Mouse (Mus musculus) hindbrain, embryonic 15.5 days (tissue): Measurements from ENCODE around the gene Cmtm8. TPM values are rescaled to one million over a fixed set of nuclear protein-coding genes. Genes with fewer than 3 reads are reported as not detected.

ENCODE experiments used
- ATAC-seq: fragments of 200-750 bp; cut with Nextera tagmentation; 2 replicates; pipeline ENCODE4 v1.8.0; 2017; ENCODE audit warnings: low read depth, moderate number of reproducible peaks, moderate TSS enrichment; ENCODE audit not compliant: low FRiP score
- H3K27ac ChIP-seq: fragments of 300-500 bp; sonication (generic); replicated peaks from 2 replicates; pipeline ENCODE4 v1.5.1; 2015; ENCODE audit warnings: mild to moderate bottlenecking, inconsistent platforms
- H3K27me3 ChIP-seq: fragments of 300-500 bp; sonication (generic); 2 replicates; pipeline ENCODE4 v1.6.1; 2015; ENCODE audit warnings: control low read depth, inconsistent platforms
- H3K36me3 ChIP-seq: fragments of 300-500 bp; sonication (generic); 2 replicates; pipeline ENCODE4 v1.6.1; 2015; ENCODE audit warnings: control low read depth, inconsistent platforms
- H3K4me1 ChIP-seq: fragments of 300-500 bp; sonication (generic); replicated peaks from 2 replicates; pipeline ENCODE4 v1.6.1; 2015; ENCODE audit warnings: control low read depth, inconsistent platforms
- H3K4me2 ChIP-seq: fragments of 300-500 bp; sonication (generic); 2 replicates; pipeline ENCODE4 v1.6.1; 2015; ENCODE audit warnings: moderate library complexity, mild to moderate bottlenecking, inconsistent platforms
- H3K4me3 ChIP-seq: fragments of 300-500 bp; sonication (generic); 2 replicates; pipeline ENCODE4 v1.5.1; 2015; ENCODE audit warnings: mild to moderate bottlenecking, inconsistent platforms
- H3K9ac ChIP-seq: fragments of 300-500 bp; sonication (generic); 2 replicates; pipeline ENCODE4 v1.6.1; 2015; ENCODE audit warnings: inconsistent platforms
- H3K9me3 ChIP-seq: fragments of 300-500 bp; sonication (generic); 2 replicates; pipeline ENCODE4 v1.6.1; 2016; ENCODE audit warnings: control low read depth, inconsistent platforms
- WGBS: fragments of 180-500 bp; shearing (Covaris S2); methylation state at CpG from one replicate; pipeline ENCODE4 v1.1.7; 2015; 5-methylcytosine and 5-hydroxymethylcytosine counted together
- polyA plus RNA-seq: library from polyadenylated mRNA; unstranded; fragments of >200 nt; fragmentation: Nextera tagmentation; extraction: Ambion mirVana; gene quantifications from 2 replicates; pipeline ENCODE4 v1.2.1, GENCODE M21; 2015

Gene Cmtm8
- polyA plus RNA-seq, 1 experiment from 2014 or later = 8.6 TPM

GRCm38 (mm10) chr9:114745654-114746053 lies 98.3 kb downstream of the Cmtm8 start:
- ATAC-seq = no peak
- H3K4me3 ChIP-seq = no peak overlapping the region
- no peaks in the 10 kb centered on the region for H3K27me3 ChIP-seq
- H3K36me3 ChIP-seq = peaks cover 4% of the 10 kb centered on the region; the same call in 1 of the 2 replicates
- H3K4me1 ChIP-seq = no peaks in the 10 kb centered on the region
- no peak overlapping the region for H3K4me2 ChIP-seq
- H3K9me3 ChIP-seq = no peaks in the 10 kb centered on the region
- no peak overlapping the region for H3K9ac ChIP-seq
- 81% methylated on average over 4 of the region's 4 CpGs for WGBS
- no peak overlapping the region for H3K27ac ChIP-seq

GRCm38 (mm10) chr9:114745163-114745562 lies 98.8 kb downstream of the Cmtm8 start:
- Histone ChIP-seq H3K27me3 (no peaks in the 10 kb centered on the region), H3K4me1 (no peaks in the 10 kb centered on the region), H3K36me3 (peaks cover 4% of the 10 kb centered on the region; the same call in 1 of the 2 replicates), H3K4me3 (no peak overlapping the region), H3K9me3 (no peaks in the 10 kb centered on the region), H3K4me2 (no peak overlapping the region), H3K9ac (no peak overlapping the region), H3K27ac (no peak overlapping the region)
- ATAC-seq = no peak
- WGBS = 87% methylated on average over 4 of the region's 4 CpGs

GRCm38 (mm10) chr9:114742731-114743130 lies 101.2 kb downstream of the Cmtm8 start:
- Histone ChIP-seq H3K4me1 (no peaks in the 10 kb centered on the region), H3K36me3 (peaks cover 4% of the 10 kb centered on the region; the same call in 1 of the 2 replicates), H3K4me2 (no peak overlapping the region), H3K27ac (no peak overlapping the region), H3K4me3 (no peak overlapping the region), H3K27me3 (no peaks in the 10 kb centered on the region), H3K9me3 (no peaks in the 10 kb centered on the region), H3K9ac (no peak overlapping the region)
- ATAC-seq = no peak
- WGBS = 93% methylated on average over 2 of the region's 2 CpGs

GRCm38 (mm10) chr9:114740336-114740735 lies 103.6 kb downstream of the Cmtm8 start:
- Histone ChIP-seq H3K27me3 (no peaks in the 10 kb centered on the region), H3K27ac (no peak overlapping the region), H3K9me3 (no peaks in the 10 kb centered on the region), H3K9ac (no peak overlapping the region), H3K4me2 (no peak overlapping the region), H3K36me3 (peaks cover 4% of the 10 kb centered on the region; the same call in 1 of the 2 replicates), H3K4me3 (no peak overlapping the region), H3K4me1 (no peaks in the 10 kb centered on the region)
- WGBS = 93% methylated on average over 9 of the region's 9 CpGs
- ATAC-seq = no peak

Other genes starting within 250 kb of the Cmtm8 start
- 50.2 and 53.2 TPM in 2 replicates for gene Cnot10, start 204.0 kb downstream of the Cmtm8 start, polyA plus RNA-seq
- 139 and 140 TPM in 2 replicates for gene Dync1li1, start 155.4 kb downstream of the Cmtm8 start, polyA plus RNA-seq
- gene Cmtm6, start 113.0 kb downstream of the Cmtm8 start, polyA plus RNA-seq = 18.0 and 20.9 TPM in 2 replicates
- 11.5 and 16.8 TPM in 2 replicates for gene Cmtm7, start 62.3 kb downstream of the Cmtm8 start, polyA plus RNA-seq
- 35.2 and 38.5 TPM in 2 replicates for gene Gpd1l, start 89.8 kb upstream of the Cmtm8 start, polyA plus RNA-seq
- 3.1 and 4.7 TPM in 2 replicates for gene Osbpl10, start 134.4 kb upstream of the Cmtm8 start, polyA plus RNA-seq
- gene Rps27rt, start 138.6 kb upstream of the Cmtm8 start, polyA plus RNA-seq = 154 and 187 TPM in 2 replicates